Mouse (Mus musculus) heart, adult 2 months (tissue): ENCODE results near the gene Cdc42se2.

Experiments used
- CTCF ChIP-seq: fragments of 200-600 bp; IDR thresholded peaks from 2 replicates; pipeline ENCODE4 v1.8.1; 2022; ENCODE audit warnings: antibody characterized with exemption, mild to moderate bottlenecking, moderate library complexity
- EP300 ChIP-seq: fragments of 200-500 bp; IDR thresholded peaks from 2 replicates; pipeline ENCODE4 v1.6.1; 2011; ENCODE audit warnings: low read depth, low read length, control low read depth; ENCODE audit not compliant: insufficient read depth
- POLR2A ChIP-seq: fragments of 200-500 bp; IDR thresholded peaks from 2 replicates; pipeline ENCODE4 v1.6.1; 2011; ENCODE audit warnings: mild to moderate bottlenecking, low read depth, low read length, control low read depth; ENCODE audit not compliant: insufficient read depth

- no peak for TF ChIP-seq CTCF
- TF ChIP-seq POLR2A = no peak
- no peak for TF ChIP-seq EP300
Observed at GRCm38 (mm10) chr11:54796551-54796950, 9.1 kb upstream of the Cdc42se2 start.
